Mouse (Mus musculus): ENCODE measurements around the gene Bnipl.

GRCm38 (mm10) chr3:95261975-95262374 lies 11.0 kb upstream of the Bnipl start:
- TF ChIP-seq CTCF (conservative IDR thresholded peaks at IDR 0.05; ENCODE audit: low read length): no peak
- no peak for TF ChIP-seq NANOG (IDR thresholded peaks at IDR 0.05; ENCODE audit: borderline replicate concordance, low read length)
- no peak for TF ChIP-seq POU5F1 (IDR thresholded peaks at IDR 0.05; ENCODE audit: borderline replicate concordance, low read length)
